Mouse (Mus musculus) heart, embryonic 10.5 days (tissue): ENCODE measurements around the gene Gm21954. TPM values are rescaled to one million over a fixed set of nuclear protein-coding genes. Genes with fewer than 3 reads are reported as not detected.

Experiments
- DNase-seq: peaks from one replicate; pipeline ENCODE4 v3.0.0-alpha.2; 2017; ENCODE audit warnings: low spot score
- H3K27ac ChIP-seq: fragments of 300-500 bp; sonication (generic); 2 replicates; pipeline ENCODE4 v1.5.1; 2016; ENCODE audit warnings: mild to moderate bottlenecking
- H3K27me3 ChIP-seq: fragments of 300-500 bp; sonication (generic); 2 replicates; pipeline ENCODE4 v1.6.1; 2016; ENCODE audit warnings: mild to moderate bottlenecking; ENCODE audit not compliant: poor library complexity, insufficient read depth, severe bottlenecking
- H3K36me3 ChIP-seq: fragments of 300-500 bp; sonication (generic); 2 replicates; pipeline ENCODE4 v1.6.1; 2016; ENCODE audit warnings: mild to moderate bottlenecking, moderate library complexity
- H3K4me1 ChIP-seq: fragments of 300-500 bp; sonication (generic); 2 replicates; pipeline ENCODE4 v1.6.1; 2016; ENCODE audit warnings: mild to moderate bottlenecking
- H3K4me3 ChIP-seq: fragments of 300-500 bp; sonication (generic); 2 replicates; pipeline ENCODE4 v1.5.1; 2016; ENCODE audit warnings: mild to moderate bottlenecking, moderate library complexity
- H3K9me3 ChIP-seq: fragments of 300-500 bp; sonication (generic); 2 replicates; pipeline ENCODE4 v1.6.1; 2016; ENCODE audit warnings: mild to moderate bottlenecking, moderate library complexity
- WGBS: fragments of 180-500 bp; shearing (Covaris S2); methylation state at CpG from one replicate; pipeline ENCODE4 v1.1.7; 2016; 5-methylcytosine and 5-hydroxymethylcytosine counted together
- polyA plus RNA-seq: library from polyadenylated mRNA; unstranded; fragments of >200 nt; fragmentation: Nextera tagmentation; extraction: Ambion mirVana; gene quantifications from 2 replicates; pipeline ENCODE4 v1.2.1, GENCODE M21; 2016

Gene Gm21954
- polyA plus RNA-seq, 1 experiment from 2014 or later, result not detected

DNA sequence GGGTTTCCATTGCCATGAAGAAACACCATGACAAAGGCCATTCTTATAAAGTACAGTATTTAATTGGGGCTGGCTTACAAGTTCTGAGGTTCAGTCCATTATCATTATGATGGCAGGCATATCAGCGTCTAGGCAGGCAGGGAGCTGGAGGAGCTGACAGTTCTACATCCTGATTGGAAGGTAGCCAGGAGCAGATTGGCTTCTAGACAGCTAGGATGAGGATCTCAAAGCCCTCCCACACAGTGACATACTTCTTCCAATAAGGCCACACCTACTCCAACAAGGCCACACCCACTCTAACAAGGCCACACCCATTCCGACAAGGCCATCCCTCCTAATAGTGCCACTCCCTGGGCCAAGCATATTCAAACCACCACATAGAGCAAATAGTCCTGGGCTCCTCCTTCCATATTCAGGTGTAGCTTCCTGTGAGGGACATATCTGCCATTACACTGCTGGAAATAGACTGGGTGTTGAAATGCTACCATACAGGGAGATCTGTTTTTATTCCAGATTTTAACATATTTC is 41.9 kb downstream of the Gm21954 start:
- H3K27ac ChIP-seq, result no peak overlapping the region
- WGBS, result 77% methylated on average over 2 of the region's 2 CpGs
- H3K36me3 ChIP-seq, result no peaks in the 10 kb centered on the region
- DNase-seq, result peak; percentile 14
- H3K4me1 ChIP-seq, result no peaks in the 10 kb centered on the region
- H3K27me3 ChIP-seq, result no peaks in the 10 kb centered on the region
- no peaks in the 10 kb centered on the region for H3K9me3 ChIP-seq
- no peak overlapping the region for H3K4me3 ChIP-seq

DNA sequence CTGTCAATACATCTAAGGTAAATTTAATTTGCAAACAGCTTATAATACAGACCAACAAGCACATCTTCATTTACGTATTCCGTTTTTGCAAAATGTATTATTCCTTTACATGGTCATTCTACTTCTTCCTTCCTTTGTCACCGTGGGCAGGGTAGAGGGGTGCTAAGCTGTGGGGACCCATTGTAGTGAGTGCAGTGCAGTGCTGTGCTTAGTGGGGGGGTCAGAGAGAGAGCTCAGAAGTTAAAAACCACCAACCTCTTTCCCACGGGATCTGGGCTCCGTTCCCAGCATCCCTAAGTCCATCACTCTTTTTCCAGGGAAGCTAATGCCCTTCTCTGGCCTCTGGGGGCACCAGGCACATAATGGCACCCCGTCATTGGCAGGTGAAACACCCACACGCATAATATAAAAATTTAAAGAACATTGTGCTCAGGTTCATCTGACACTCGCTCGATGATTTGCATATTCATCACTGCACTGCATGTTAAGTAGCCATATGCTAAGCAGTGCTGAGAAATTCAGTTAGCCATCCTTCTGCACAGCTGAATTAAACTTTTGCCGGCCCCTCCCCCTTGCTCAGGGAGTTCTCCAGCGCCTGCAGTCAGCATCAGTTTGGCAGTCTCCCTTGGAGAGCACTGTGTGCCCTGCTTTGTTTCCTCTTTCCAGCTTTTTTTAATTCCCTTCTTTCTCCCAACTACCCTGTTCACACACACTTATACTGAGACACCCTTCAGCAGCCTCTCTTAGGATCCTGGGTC is 48.2 kb downstream of the Gm21954 start:
- Histone ChIP-seq H3K27me3 (no peaks in the 10 kb centered on the region), H3K36me3 (no peaks in the 10 kb centered on the region), H3K27ac (no peak overlapping the region), H3K4me1 (peaks cover 12% of the 10 kb centered on the region), H3K4me3 (no peak overlapping the region), H3K9me3 (no peaks in the 10 kb centered on the region)
- 35% methylated on average over 11 of the region's 11 CpGs for WGBS
- peak; percentile 43 for DNase-seq

DNA sequence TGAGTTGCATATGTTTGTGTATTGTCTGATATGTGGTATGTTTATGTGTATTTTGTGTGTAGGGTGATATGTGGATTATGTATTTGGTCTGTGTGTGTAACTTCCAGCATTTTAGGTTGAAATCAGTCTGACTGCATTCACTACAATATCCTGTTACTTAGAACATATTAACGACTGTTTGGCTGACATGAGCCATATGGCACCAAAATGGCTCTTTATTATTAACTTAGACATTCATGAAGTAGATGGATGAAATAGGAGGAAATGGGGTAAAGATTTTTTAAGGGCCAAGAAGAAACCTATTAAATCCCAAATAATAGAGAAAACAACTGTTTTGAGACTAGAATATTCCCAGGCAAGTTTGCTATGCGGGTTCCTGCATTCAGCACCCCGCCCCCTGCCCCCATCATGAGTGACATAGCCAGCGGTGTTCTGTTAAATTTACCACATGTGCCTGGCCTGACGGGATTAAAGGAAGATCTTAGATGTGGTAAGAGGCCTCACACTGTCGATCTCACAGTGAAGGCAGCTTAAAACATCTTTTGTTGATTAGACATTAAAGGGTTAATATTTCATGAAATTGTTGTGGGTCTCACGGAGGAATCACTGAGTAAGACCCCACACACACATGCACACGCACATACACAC is 51.5 kb downstream of the Gm21954 start:
- WGBS, result 65% methylated on average over 8 of the region's 8 CpGs
- Histone ChIP-seq H3K4me1 (peaks cover 23% of the 10 kb centered on the region), H3K27ac (no peak overlapping the region), H3K9me3 (no peaks in the 10 kb centered on the region), H3K27me3 (no peaks in the 10 kb centered on the region), H3K4me3 (no peak overlapping the region), H3K36me3 (no peaks in the 10 kb centered on the region)
- peak; percentile 64 for DNase-seq

DNA sequence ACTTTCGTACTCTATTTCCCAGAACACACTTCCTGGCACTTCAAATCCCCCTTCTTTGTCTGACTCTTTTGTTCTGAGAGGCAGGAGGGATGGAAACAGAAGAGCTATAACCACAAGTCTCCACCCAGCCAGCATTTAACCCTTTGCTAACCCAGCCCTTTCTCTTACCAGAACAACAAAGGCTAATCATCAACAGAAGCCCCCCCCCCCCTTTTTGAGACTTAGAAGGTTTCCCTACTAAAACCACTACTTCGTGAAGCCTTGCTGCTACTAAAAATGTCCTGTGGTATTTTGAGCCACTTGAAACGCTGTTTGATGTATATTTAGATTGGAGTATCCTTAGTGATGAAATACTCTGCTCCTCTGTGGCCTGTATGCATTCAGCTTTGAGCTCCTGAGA is 52.7 kb downstream of the Gm21954 start:
- DNase-seq, result peak; percentile 19
- Histone ChIP-seq H3K4me3 (no peak overlapping the region), H3K36me3 (no peaks in the 10 kb centered on the region), H3K27ac (peak overlapping the region; percentile 69), H3K4me1 (peaks cover 30% of the 10 kb centered on the region), H3K27me3 (no peaks in the 10 kb centered on the region), H3K9me3 (no peaks in the 10 kb centered on the region)
- WGBS, result 26% methylated on average over 3 of the region's 3 CpGs

DNA sequence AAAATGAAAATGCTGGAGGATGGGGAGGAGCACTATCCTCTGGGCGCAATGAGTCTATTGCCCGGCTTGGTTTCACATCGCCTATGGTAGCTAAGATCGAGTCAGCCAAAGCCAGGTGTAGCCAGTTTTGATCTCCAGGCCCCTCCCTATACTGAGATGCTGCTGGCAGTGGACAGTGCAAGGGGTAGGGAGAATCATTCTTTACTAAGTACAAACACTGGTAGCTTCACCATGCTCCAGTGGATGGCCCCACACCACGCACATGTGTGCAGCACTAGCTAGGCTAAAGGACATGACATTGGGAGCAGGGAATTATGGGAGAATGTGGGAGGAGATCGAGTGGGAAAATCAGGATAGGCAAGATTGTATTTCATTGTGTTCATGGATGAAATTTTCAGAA is 53.2 kb downstream of the Gm21954 start:
- no peaks in the 10 kb centered on the region for H3K9me3 ChIP-seq
- WGBS, result 76% methylated on average over 6 of the region's 6 CpGs
- H3K4me1 ChIP-seq, result peaks cover 30% of the 10 kb centered on the region
- H3K4me3 ChIP-seq, result no peak overlapping the region
- no peak for DNase-seq
- H3K27ac ChIP-seq, result peak overlapping the region; percentile 29; the same call in 1 of the 2 replicates
- H3K36me3 ChIP-seq, result no peaks in the 10 kb centered on the region
- no peaks in the 10 kb centered on the region for H3K27me3 ChIP-seq

DNA sequence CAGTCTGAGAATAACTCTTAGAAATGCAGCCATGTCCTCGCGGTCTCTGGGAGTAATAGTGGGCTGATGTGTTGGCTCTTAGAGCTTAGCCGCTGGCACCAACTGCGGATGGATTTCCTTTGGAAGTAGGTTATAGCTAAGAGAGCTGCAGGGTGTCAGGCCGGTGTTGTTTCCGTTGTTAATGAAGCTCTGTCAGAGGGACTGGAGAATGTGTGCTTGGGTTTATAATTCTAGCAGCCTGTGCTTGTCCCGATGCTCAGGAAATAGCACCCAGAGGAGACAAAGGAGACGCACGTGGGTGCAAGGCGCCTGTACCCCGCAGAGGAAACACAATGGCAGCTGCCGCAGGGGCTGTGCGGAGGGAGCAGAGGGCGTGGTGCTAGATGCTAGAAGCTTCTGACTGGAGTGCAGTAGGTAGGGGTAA is 56.5 kb downstream of the Gm21954 start:
- Histone ChIP-seq H3K36me3 (no peaks in the 10 kb centered on the region), H3K27ac (peak overlapping the region; percentile 62), H3K27me3 (no peaks in the 10 kb centered on the region), H3K4me1 (peaks cover 24% of the 10 kb centered on the region), H3K9me3 (no peaks in the 10 kb centered on the region), H3K4me3 (peak overlapping the region; percentile 25)
- WGBS, result 23% methylated on average over 14 of the region's 14 CpGs
- DNase-seq, result no peak

Other genes with a start within 250 kb of the Gm21954 start
- 4.8 and 7.9 TPM in 2 replicates for gene Dclk1, start 229.8 kb downstream of the Gm21954 start, polyA plus RNA-seq